Mouse (Mus musculus) retina, postnatal 1 day (tissue): Measurements from ENCODE around the gene Rgs7.

Source experiments
- DNase-seq: peaks from one replicate; pipeline ENCODE4 v3.0.0-alpha.2; 2012

Rgs7 gene

GRCm38 (mm10) chr1:175143051-175143450 lies 349.2 kb downstream of the Rgs7 start:
- no peak for DNase-seq

- peak; percentile 24 for DNase-seq
Measured at GRCm38 (mm10) chr1:175128525-175128924, 363.8 kb downstream of the Rgs7 start.

GRCm38 (mm10) chr1:175124416-175124815 lies 367.9 kb downstream of the Rgs7 start:
- no peak for DNase-seq

GRCm38 (mm10) chr1:175118904-175119555 lies 373.3 kb downstream of the Rgs7 start:
- DNase-seq: peak; percentile 44

DNA sequence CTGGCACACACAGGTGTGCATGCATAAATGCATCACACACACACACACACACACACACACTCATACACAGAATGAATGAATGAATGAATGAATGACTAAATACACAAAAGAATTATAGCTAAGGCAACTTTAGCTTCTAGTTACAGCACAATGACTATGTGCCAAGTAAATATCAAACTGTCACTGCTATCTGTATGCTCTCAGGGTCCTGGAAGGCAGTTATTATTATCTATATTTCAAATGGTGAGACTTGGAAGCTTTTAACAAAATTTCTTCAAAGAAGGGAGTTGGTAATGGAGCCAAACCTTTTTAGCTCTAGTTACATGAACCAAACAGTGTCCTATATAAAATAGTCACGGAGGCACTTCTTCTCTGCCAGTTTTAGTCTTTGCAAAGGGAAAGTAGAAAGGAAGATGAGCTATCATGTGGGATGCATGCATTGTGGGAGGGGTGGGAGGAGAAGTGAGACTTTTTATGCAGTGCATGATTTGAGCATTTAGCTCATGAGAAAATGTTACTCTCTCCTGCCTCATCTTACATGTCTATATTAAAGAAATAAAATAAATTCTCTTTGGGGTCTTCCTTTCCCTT lies 383.9 kb downstream of the Rgs7 start:
- no peak for DNase-seq

GRCm38 (mm10) chr1:175106315-175106714 lies 386.0 kb downstream of the Rgs7 start:
- DNase-seq: no peak

- DNase-seq: no peak
Measured at GRCm38 (mm10) chr1:175105426-175105825, 386.9 kb downstream of the Rgs7 start.

- DNase-seq: peak; percentile 2
Measured at GRCm38 (mm10) chr1:175097014-175097413, 395.3 kb downstream of the Rgs7 start.

- no peak for DNase-seq
Measured at GRCm38 (mm10) chr1:175082104-175082503, 410.2 kb downstream of the Rgs7 start.

DNA sequence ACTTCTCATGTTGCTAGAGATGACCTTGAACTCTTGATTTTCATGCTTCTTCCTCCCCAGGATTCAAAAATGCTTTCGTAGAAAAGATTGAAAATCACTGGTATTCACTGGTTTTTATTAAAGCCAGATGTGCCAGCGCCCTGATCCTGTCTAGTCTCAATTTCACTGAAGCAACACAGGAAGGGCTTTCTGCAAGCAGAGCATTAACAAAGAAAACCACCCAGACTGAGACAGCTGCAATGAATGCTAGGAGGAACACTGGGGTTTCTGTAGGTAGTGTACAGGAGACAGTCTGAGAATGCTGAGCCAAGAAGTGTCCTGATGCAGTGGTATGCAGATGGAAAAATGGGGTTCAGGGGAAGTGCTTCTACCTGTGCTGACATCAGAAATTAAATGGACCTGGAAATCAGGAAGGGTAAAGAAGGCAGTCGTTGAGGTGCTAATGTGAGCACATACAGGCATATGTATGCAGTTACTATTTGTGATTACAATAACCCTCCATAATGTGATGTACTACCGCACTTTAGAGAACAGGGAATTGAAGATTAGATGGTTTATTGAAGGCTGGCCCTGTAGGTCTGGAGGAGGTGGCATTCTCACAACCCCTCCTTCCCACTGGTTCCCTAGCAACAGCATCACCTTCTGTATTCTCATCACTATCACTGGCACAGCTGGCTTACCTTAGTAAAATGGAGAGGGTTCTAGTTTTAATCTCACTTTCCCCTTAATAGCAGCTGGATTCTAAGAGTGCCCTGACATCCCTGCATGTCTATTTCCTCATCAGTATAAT lies 412.3 kb downstream of the Rgs7 start:
- DNase-seq: no peak

- no peak for DNase-seq
Measured at GRCm38 (mm10) chr1:175073500-175074232, 418.6 kb downstream of the Rgs7 start.

- DNase-seq: no peak
Measured at GRCm38 (mm10) chr1:175069758-175070290, 422.5 kb downstream of the Rgs7 start.

DNA sequence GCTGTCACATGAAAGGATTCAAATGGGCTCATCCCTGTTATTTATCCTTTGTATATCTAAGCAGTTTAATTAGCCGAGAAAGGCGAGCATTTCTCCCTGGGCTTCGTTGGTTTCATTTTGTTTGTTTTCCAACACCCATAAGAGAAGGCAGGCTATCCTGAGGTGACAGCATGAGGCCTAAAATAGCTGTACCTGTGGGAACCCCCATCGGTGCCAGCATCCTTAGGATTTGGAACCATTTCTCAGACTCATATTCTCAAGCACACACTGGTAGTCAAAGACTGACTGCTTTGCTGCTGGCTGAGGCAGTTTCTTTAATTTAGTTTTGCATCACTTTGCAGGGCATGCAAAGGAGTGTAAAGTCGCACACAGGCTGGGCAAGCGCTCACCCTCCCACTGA lies 443.2 kb downstream of the Rgs7 start:
- no peak for DNase-seq

- DNase-seq: peak; percentile 77
Measured at GRCm38 (mm10) chr1:175041167-175041817, 451.0 kb downstream of the Rgs7 start.

GRCm38 (mm10) chr1:175040038-175040437 lies 452.3 kb downstream of the Rgs7 start:
- no peak for DNase-seq

- DNase-seq: peak; percentile 16
Measured at GRCm38 (mm10) chr1:175039567-175039966, 452.7 kb downstream of the Rgs7 start.

DNA sequence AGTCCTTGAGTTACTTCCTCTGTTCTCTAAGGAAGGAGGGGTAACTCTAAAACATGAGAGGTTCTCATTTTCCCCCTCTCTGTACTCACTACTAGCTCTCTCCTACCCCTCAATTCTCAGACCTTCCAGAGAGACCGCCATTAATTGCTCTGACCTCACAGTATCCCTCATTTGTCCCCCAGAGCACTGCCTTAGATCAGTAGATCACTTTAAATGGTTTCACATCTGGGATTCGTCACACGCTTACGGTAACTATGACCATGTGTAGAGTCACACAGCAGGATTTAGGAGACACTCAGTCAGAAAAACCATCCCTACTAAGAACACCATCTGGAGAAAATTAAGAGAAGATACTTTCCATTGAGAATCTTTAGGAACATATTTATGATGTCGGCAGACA lies 456.8 kb downstream of the Rgs7 start:
- DNase-seq: no peak

- DNase-seq: peak; percentile 37
Measured at GRCm38 (mm10) chr1:175032015-175032414, 460.3 kb downstream of the Rgs7 start.

DNA sequence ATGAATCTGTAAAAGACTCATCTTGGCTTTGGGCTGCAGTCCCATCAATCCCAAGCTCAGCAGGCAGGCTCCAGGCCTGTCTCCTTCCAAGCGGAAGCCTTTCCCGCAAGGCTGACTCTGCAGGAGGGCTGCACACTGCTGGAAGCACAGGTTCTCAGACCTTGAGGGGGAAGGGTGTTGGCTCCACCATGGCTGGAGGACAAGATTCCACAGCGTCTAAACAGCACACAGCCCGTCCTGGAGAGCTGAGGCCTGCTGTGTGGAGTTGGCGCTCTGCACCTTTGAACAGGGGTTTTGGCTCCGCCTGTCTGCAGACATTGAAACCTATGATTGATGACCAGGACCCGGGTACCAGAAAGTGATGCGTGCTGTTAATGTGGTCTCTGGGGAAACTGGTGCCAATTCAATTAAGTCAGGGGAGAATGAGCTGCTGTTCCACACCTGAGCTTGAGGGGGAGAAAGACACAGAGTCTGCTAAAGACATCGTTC lies 463.5 kb downstream of the Rgs7 start:
- peak; percentile 34 for DNase-seq

DNA sequence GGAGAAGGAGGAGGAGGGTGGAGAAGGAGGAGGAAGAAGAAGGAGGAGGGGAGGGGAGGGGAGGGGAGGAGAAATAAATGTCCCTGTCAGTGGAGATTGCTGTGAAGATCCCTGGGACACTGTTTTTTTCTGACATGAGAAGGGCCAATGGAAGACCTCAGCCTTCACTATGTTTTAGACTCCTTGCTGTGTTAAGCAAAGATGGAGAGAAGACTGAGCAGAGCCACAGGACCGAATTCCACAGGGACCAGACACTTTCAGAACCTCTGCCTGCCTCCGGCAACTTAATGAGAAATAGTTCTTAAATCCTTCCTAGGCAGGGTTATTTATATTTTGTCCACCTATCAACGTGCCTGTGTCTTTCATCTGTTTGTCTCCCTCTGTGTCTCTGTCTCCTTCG lies 464.0 kb downstream of the Rgs7 start:
- no peak for DNase-seq

- DNase-seq: no peak
Measured at GRCm38 (mm10) chr1:175025781-175026309, 466.5 kb downstream of the Rgs7 start.

- no peak for DNase-seq
Measured at GRCm38 (mm10) chr1:175024136-175024535, 468.2 kb downstream of the Rgs7 start.
